Mouse (Mus musculus) MEL (cell line): ENCODE results near the gene Rora.

Experiments used
- CHD1 ChIP-seq: IDR thresholded peaks from 2 replicates; pipeline ENCODE4 v1.6.1; 2012; ENCODE audit warnings: low read depth, mild to moderate bottlenecking, inconsistent platforms, low read length, improper control_type of control experiment
- CTCF ChIP-seq, 3 experiments: IDR thresholded peaks in 2 of 3; conservative IDR thresholded peaks in 1 of 3; 2 replicates each; pipeline ENCODE4 v1.5.1; 2011 to 2012; ENCODE audit warnings: low read length in 3 of 3, low read depth in 2 of 3, mild to moderate bottlenecking in 2 of 3, improper control_type of control experiment in 1 of 3, inconsistent platforms in 1 of 3, mixed read lengths in 1 of 3, moderate library complexity in 1 of 3; ENCODE audit not compliant: control insufficient read depth in 1 of 3, insufficient read depth in 1 of 3, poor library complexity in 1 of 3, severe bottlenecking in 1 of 3
- EP300 ChIP-seq, 2 experiments: IDR thresholded peaks; 2 replicates each; pipeline ENCODE4 v1.6.1; 2011; ENCODE audit warnings: improper control_type of control experiment in 2 of 2, low read length in 2 of 2, low read depth in 1 of 2, mild to moderate bottlenecking in 1 of 2
- GATA1 ChIP-seq: IDR thresholded peaks from 2 replicates; pipeline ENCODE4 v1.6.1; 2011; ENCODE audit warnings: low read depth, low read length, improper control_type of control experiment
- MAX ChIP-seq: IDR thresholded peaks from 2 replicates; pipeline ENCODE4 v1.6.1; 2011; ENCODE audit warnings: low read length, improper control_type of control experiment
- MEF2A ChIP-seq: IDR thresholded peaks from 2 replicates; pipeline ENCODE4 v1.6.1; 2014; ENCODE audit warnings: low read depth, mild to moderate bottlenecking, inconsistent platforms, low read length, improper control_type of control experiment; ENCODE audit not compliant: poor library complexity, insufficient replicate concordance, severe bottlenecking; ENCODE audit errors: extremely low read depth
- MYC ChIP-seq: IDR thresholded peaks from 2 replicates; pipeline ENCODE4 v1.6.1; 2011; ENCODE audit warnings: low read depth, mild to moderate bottlenecking, low read length, improper control_type of control experiment, moderate library complexity
- POLR2A ChIP-seq, 2 experiments: IDR thresholded peaks; 2 replicates each; pipeline ENCODE4 v1.6.1; 2011 to 2012; ENCODE audit warnings: low read length in 2 of 2, mild to moderate bottlenecking in 2 of 2, control low read depth in 1 of 2, improper control_type of control experiment in 1 of 2, low read depth in 1 of 2, moderate library complexity in 1 of 2; ENCODE audit not compliant: control insufficient read depth in 1 of 2, insufficient read depth in 1 of 2, poor library complexity in 1 of 2
- TCF12 ChIP-seq: IDR thresholded peaks from 2 replicates; pipeline ENCODE4 v1.6.1; 2014; ENCODE audit warnings: low read depth, mild to moderate bottlenecking, inconsistent platforms, low read length, improper control_type of control experiment, moderate library complexity
- ZMIZ1 ChIP-seq: IDR thresholded peaks from 2 replicates; pipeline ENCODE4 v1.6.1; 2012; ENCODE audit warnings: low read depth, mild to moderate bottlenecking, inconsistent platforms, low read length, improper control_type of control experiment, moderate library complexity
- ZNF384 ChIP-seq: IDR thresholded peaks from 2 replicates; pipeline ENCODE4 v1.6.1; 2012; ENCODE audit warnings: low read depth, mild to moderate bottlenecking, inconsistent platforms, low read length, improper control_type of control experiment

- TF ChIP-seq POLR2A (IDR thresholded peaks at IDR 0.05; ENCODE audit: control insufficient read depth in 1 of 2, insufficient read depth in 1 of 2, low read depth in 1 of 2, low read length in 2 of 2, poor library complexity in 1 of 2) (no peak), GATA1 (no peak), CTCF (IDR thresholded peaks at IDR 0.05 in 2 of 3, conservative IDR thresholded peaks at IDR 0.05 in 1 of 3; ENCODE audit: control insufficient read depth in 1 of 3, insufficient read depth in 1 of 3, low read depth in 2 of 3, low read length in 3 of 3, poor library complexity in 1 of 3, severe bottlenecking in 1 of 3) (no peak), MAX (no peak), ZNF384 (no peak), MEF2A (no peak), ZMIZ1 (no peak), CHD1 (no peak), EP300 (IDR thresholded peaks at IDR 0.05; ENCODE audit: low read depth in 1 of 2, low read length in 2 of 2) (no peak), MYC (no peak), TCF12 (no peak)
Measured at GRCm38 (mm10) chr9:69043920-69044613, 390.5 kb downstream of the Rora start.
